Mouse (Mus musculus): Measurements from ENCODE around the gene Lifr.

DNA sequence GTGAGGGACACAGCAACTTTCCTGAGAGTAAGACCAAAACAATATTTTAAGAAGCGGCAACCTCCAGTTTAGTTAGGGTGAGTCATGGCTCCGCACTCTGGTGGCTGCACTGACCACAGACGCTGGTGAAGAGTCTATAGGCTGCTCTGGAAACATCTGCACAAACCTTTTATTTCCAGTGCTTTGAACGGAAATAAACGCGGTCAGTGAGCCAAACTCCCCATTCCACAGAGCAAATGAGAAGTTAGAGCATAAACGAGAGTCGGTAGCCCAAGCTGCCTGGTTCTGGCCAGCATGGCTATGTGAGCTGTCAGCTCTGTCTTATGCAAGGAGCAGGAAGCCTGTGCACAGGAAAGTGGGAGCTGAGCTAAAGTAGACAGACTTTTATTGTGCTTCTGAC lies 1.9 kb downstream of the Lifr start:
- TF ChIP-seq CTCF (IDR thresholded peaks at IDR 0.05; ENCODE audit: low read depth, low read length) (no peak), POLR2A (IDR thresholded peaks at IDR 0.05; ENCODE audit: extremely low read depth, insufficient read depth, low read length) (no peak)
